Mouse (Mus musculus) kidney, adult 9 months (tissue): ENCODE results near the gene Lpcat1.

ENCODE experiments used
- DNase-seq: peaks from one replicate; pipeline ENCODE4 v3.0.0; 2022

Gene Lpcat1

DNA sequence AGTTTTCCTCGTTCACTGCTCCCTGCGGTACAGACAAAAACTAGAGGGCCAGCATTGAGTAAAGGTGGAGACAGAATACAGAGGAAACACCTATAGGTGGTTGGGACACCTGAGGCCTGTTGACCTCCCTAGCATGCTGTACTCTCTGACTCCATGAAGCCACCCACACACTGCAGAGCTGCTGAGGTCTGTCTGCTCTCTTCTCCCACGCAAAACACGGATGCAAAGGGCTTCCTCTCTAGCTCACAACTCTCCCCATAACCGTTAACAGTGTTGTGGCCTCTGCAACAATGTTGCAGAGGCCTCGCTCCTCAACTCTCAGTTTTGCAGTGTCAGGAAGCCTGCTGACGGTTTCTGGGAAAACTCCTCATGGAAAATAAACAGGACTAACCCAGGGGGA is 15.5 kb downstream of the Lpcat1 start:
- no peak for DNase-seq

DNA sequence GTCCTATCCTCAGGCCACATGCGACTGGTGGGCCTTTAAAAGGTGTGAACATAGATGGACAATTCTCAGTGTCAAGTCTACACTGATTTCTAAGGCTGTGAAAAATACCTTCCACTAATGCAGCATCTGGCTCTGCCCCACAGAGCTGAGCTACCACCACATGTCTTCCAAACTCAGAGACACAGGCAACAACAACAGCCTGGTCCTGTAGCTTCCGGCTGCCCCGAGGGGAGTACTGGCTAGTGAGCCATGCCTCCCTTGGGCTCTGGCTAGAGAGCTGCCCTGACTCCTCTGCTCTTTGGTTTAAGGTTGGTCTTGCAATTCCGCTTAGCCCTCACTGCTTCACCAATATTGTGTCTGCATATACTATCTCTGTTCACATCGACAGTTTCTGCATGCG is 16.3 kb downstream of the Lpcat1 start:
- DNase-seq: no peak

DNA sequence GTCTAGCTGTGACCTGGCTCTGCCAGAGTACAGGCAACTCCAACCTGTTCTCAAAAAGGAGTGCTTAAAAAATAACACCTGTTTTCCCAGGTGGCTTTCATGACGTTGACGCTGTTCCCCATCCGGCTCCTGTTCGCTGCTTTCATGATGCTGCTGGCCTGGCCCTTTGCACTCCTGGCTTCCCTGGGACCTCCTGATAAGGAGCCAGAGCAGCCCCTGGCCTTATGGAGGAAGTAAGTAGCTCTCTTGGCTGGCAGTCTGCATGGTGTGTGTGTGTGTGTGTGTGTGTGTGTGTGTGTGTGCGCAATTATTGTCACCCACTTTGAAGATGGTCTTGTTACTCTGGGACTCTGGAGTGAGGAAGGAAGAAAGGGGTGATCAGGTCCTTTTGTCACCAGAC is 17.2 kb downstream of the Lpcat1 start:
- no peak for DNase-seq

DNA sequence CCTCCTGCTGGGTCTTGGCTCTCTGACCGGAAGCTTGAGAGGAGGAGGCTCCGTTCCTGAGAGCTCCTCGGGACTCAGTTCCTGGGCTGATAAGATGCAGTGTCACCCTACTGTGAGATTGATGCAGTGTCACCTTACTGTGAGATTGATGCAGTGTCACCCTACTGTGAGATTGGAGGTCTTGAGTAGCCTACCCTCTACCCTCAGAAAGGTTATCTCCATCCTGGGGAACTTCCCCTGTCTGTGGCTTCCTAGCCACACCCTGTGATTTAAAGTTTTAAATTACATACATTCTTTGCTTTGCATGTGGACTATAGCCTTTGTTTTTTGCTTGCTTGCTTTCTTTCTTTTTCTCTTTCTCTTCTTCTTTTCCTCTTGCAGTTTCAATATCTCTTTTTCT is 21.1 kb downstream of the Lpcat1 start:
- DNase-seq: no peak

DNA sequence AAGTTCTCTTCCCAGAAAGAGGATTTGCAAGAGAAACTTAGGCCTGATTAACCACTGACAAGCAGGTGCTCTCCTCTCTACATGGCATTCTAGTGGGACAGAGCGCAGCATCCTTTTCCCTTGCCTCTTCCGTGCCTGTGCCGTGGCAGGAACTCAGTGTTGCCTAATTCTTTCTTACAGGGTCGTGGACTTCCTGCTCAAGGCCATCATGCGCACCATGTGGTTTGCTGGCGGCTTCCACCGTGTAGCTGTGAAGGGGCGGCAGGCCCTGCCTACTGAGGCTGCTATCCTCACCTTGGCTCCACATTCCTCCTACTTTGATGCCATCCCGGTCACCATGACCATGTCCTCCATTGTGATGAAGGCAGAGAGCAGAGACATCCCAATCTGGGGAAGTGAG is 21.7 kb downstream of the Lpcat1 start:
- DNase-seq: no peak

DNA sequence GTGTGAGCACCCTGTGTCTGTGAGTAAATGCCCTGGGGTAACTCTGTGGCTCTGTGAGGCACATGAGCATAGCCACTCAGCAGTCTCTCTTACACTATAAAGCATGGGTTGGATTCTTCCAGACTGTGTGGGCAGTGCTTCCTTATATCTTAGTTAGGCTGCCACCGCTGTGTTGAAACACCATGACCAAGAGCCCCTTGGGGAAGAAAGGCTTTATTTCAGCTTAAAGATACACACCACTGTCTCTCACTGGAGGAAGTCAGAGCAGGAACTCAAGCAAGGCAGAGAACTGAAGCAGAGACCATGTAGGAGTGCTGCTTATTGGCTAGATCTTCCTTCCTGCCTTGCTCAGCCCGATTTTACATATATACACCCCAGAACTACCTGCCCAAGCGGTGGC is 23.0 kb downstream of the Lpcat1 start:
- no peak for DNase-seq

DNA sequence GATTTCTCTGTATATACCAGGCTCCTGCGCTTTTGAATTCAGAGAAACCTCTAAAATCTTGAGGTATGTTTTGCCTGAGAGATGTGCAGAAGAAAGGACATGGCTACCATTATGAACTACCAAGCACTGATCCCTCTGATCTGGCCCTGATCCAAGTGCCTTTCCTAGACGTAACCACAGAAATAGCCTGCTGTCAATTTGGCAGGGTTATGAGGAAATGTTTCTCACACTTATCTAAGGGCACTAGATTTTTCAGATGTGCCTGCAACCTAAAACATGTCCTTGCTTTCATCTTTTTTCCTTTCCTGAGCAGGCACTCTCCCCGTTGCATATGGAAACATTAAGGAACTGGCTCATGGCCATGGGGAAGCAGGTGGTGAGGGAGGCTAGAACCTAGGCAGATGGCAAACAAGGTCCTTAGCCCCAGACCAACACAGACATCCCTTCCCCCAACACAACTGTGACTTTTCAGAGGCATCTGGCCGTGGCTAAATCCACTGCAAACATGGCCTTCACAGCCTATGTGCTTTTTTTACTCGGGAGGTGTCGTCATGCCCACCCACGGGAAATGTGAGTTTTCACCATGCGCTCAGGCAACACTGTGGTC is 23.7 kb downstream of the Lpcat1 start:
- no peak for DNase-seq

DNA sequence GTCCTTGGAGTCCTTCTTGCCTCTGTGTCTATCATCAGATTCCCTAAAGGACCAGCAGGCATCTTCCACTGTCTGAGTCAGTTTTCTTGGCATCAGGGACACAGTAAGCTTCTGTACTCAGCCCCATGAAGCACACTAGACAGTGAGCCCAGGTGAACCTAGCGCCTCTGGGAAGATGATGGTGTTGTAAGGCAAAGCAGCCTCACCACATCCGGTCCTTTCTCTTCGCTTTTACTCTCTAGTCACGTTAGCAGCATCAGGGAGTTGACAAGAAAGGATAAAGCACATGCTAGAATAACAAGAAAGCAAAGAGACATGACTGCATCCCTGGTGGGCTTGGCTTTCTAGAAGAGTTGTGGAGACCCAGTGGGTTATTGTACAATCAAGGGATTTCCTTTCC is 26.2 kb downstream of the Lpcat1 start:
- DNase-seq: no peak

DNA sequence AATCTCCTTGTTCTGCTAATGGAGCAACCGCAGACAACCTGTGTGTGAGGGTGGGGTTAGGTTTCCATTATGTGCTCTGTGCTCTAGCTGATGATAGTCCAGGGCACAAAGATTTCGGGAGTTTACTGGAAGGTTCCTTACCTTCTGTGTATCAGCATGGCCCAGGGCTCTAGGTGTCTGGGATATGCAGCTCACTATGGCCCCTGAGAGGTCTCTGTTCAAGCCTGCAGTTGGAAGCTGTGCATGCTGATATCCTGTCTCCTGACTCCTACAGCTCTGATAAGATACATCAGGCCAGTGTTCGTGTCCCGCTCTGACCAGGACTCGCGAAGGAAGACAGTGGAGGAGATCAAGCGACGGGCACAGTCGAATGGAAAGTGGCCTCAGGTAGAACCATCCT is 27.5 kb downstream of the Lpcat1 start:
- no peak for DNase-seq

DNA sequence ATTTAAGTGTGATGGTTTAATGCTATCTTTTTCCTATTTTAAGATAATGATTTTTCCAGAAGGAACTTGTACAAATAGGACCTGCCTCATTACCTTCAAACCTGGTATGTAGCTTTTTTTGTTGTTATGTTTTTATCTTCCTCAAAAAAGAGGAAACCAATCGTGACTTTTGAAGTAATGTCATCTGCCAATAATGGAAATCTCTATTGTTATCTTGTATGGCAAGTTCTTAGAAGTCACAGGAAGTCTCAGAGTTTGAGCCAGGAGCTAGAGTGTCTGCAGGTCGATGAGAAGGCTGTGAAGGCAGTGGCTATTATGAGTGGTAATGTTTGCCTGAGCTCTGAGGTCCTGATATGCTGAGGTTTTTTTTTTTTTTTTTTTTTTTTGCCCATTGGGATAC is 29.1 kb downstream of the Lpcat1 start:
- no peak for DNase-seq

DNA sequence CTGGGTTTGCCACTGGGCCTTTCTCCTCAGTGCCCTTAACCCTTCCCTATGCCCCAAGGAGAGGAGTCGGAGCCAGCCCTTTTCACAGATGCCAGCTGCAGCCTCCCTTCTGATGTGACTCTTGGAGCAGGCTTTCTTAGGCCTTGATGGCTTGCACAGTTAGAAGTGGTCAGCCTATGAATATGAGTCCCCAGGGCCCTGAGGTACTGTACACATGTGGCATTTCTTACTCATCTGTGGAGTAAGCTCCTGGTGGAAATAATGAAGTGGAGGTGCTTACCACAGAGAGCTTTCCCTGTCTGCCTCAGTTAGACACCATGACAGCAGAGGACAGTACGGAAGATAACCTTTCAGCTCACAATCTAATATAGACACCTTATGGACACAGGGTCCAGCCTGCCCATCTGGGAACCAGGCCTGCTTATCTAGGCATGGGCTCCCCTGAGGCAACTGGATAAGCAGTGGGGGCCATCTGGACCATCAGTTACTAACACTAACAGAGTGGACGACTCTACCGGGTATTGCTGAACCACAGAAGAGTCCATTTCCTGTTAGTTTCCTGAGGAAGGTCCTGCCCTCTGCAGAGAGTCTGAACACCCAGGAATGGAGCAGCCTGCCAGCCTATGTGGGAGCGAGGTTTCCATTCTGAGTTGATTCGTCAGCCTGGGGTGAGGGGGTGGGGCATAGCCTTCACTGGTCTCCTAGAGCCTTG is 33.1 kb downstream of the Lpcat1 start:
- peak; percentile 22 for DNase-seq

DNA sequence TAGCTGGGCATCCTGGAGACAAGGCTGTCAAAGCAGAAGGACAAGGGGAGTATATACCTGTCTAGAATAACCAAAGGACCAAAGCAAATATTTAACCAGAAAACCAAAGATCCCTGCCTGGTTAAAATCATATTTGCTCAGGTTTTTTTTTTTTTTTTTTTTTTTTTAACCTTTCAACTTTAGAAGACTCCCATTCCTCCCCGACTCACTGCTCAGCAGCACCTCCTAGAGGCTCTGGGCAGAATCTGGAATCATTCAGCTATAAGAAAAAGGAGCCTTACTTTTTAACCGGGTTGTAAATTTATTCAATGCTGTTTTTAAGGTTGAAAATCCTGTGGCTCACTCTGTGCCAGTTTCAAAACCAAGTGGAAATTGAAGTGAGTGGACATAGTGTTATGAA is 35.7 kb downstream of the Lpcat1 start:
- no peak for DNase-seq

DNA sequence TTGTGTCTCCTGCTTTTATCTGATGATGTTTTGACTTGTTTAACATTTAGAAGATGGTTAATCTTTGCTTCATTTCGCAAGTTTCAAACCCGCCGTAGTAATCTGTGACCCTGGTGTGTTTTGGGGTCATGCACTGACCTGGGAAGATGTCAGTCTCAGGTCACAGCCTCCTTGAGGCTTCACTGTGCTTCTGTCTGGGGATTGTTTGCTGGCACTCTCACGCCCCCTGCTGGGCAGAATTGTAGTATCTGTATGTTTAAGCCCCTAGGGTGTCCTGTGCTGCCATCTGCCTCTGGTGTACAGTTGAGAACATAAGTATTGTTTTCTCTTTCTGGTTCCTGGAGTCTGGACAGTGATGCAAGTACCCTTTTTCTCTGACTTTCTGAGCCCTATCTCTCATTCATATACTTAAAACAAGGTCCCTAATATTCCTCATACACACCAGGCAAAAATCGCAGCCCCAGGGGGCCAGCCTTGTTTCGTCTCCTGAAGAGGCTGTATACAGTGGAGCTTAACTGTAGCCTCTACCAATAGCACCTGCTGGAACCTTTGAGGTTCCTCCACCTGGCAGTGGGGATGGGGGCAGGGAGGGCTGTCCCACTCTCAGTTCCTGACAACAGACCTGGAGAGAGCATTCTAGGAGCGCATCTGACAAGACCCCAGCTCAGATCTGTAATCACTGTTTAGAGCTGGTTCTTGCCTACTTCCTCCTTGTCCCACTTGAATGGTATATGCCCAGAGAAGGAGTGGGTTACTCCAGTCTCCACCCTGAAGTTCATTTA is 38.9 kb downstream of the Lpcat1 start:
- DNase-seq: peak; percentile 86

DNA sequence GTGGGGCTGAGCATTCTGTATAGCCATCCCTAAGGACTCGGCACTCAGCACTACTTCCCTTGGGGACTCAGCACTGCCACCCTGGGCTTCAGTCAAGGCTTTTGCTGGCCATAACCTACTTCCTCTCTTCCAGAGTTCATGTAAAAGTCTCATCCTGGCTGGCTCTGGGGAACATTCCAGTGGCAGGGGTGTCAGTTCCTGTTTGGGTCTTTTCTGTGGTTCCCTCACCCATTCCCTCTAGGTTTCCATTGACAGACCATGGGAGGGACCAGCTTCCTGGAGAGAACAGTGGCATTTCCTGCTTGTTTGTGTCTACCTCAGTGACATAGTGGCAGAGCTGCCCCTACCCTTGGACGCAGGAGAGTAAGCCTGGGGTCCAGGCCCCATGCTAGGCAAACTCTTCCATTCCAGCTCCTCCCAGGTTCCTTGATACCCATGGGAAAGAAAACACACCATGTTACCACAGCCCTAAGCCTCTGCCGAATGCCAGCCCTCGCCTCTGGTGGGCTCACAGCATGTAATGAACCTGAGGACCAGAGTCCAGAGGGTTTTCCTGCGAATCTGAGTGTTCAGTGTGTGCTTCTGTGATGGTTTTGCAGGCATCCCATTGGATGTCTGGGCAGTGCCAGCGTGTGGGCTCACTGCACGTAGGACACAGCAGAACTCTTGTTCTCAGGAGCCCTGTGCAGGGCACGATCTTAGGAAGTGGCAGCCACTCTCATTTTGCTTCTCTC is 42.0 kb downstream of the Lpcat1 start:
- peak; percentile 55 for DNase-seq

DNA sequence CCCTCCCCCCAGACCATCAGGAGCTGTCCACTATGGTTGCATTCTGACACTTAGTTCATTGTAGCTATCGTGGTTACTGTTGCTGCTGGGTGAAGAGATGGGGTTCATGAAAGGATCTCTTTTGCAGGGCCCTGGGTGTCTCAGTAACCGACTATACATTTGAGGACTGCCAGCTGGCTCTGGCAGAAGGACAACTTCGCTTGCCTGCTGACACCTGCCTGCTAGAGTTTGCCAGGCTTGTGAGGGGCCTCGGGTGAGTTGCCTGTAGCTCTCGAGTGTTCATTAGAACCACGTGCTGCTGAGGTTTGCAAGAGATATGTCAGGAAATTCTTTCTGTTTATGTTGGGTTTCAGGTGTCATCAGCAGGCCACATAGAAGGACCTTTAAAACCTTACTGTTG is 42.9 kb downstream of the Lpcat1 start:
- no peak for DNase-seq

DNA sequence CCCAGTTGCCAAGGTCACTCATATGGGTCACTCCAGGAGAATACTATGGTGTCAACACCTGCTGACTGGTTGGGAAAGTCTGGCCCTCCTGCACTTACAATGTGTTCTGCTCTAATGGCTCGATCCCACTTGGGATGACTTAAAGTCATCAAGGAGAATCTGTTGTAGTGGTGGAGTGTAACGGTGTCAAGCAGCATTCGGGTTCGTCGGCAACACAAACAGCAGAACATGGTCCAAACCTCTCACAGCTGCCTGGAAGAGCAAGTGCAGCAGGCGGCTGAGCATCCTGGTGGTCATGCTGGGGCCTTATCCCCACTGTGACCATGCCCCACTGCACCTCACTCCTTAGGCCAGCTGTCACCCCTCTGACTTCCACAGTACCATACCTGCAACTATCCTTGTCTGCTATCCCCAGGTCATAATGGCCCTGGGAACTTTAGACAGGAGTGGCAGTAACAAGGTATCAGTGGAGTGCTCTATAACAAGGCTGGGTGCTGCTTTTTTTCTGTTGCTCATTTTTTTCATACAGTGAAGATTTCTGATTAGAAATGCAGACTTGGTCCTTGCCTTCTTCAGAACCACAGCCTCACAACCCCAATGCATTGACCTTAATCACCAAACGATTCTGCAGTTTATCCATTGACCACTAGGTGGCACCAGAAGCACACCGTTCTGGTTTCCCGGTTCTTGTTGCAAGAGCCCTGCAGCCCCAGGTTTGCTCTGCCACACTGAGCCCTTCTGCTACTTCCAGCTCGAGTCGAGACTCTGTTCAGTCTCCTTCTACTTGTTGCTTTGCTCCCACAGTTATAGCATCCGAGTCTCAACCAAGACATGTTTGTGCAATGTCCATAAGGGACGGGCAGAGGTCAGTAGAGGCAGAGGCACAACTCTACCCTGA is 46.0 kb downstream of the Lpcat1 start:
- DNase-seq: peak; percentile 88

DNA sequence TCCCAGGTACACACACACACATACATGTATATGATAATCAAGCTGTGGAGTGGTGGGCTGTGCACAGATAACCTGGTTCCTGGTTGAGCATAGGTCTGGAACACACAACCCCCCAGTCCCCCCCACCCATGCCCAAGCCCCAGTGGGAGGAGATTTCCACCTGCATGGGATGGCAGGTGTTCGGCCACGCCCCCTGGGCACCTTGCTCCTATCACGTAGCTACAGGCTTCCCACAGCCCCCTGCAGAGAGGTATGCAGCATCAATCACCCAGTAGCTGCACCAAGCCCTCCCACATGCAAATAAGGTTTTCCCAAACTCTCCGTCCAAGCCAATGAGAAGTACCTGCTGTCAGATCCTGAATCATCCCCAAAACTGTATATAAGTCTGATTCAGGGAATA is 49.9 kb downstream of the Lpcat1 start:
- no peak for DNase-seq

DNA sequence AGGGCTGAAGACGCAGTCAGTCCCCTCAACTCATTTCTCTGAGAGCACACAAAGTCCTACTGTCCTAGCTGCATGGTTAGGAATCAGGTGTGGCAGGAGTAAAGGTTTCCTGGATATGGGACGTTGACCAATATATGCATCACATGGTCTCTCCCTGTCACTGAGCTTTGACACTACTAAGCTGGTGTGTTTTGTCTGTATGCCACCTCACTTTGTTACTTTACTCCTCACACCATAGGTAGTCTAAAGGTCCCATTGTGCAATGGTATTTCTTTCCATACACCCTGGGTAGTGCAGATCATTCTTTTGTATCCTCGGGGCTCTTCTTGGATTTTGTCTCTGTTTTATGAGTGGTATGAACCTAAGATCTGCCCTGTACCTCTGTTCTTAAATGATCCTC is 66.7 kb downstream of the Lpcat1 start:
- no peak for DNase-seq

DNA sequence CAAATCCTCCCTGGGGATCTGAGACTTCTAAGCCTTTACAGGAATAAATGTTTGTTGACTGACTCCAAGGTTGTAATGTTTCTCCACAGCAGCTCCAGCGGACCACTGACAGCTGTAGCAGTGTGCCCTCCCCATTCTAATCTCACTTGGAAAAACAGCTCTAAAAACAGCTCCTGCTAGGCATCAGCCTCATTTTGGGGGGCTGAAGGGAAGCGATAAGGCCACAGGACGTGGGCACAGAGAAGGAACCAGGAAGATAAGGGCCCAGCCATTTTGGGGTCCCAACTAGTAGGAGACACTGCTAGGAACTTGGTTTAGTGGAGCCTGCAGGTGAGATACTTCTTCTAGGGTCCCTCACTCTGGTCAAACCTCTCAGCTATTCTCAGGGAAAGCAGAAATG is 68.3 kb downstream of the Lpcat1 start:
- no peak for DNase-seq

DNA sequence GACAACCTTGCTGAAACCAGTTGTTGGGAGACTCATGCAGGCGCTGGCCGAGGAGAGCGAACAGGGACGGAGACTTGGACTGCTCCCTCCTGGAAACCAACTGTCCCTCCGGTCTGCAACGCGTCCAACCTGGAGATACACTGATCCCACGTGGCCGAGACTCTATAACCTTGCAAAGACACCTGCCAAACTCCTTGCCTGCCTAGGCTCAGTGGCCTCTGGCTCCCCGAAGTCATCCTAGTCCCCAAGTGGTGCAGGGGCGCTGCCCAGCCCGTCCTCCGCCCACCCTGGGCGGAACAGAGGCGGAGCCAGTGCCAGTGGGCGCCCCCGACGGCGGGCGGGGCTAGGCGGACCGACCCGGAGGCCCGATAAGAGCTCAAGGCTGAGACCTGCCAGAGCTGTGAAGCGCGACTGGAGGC is 69.4 kb downstream of the Lpcat1 start, which contains the start of gene Slc6a3:
Gene Slc6a3, plus strand, starts transcription at position 345 of the 419 bp plus-strand sequence.
- DNase-seq: peak; percentile 38

DNA sequence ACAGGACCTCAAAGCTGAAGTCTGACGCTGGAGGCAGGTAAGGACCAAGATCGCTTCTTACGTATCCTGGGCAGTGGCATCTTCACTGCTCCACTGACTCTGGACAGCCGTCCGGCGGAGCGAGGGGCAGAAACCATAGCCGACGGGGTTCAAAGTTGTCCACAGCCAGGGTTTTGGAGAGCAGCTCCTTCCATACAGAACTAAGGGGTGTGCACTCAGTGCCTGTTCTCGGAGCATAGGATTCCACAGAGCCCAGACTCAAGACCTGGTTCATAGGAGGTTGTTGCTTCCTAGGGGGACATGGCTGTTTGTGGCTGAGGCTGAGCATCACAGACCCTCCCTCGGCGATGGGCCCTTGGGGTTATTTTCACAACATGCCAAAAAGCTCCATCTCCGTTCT is 69.8 kb downstream of the Lpcat1 start:
- DNase-seq: no peak

DNA sequence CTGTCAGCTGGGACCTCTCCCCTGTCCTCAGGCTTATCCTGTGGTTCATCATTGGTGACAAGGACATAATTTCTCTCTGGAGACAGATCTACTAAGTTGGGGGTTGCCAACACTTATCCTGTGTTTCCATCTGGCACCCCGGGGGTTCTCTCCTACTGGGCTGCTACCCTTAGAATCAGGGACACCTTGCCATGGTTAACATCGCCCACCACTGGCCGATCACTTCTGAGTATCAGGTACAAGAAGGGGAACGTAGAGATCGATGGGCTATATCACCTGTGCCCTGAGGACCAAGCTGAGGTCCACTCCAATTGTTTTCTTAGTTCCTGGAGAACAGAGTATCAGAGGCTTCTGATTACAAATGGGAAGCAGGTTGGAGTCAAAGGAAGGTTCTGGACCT is 97.2 kb downstream of the Lpcat1 start:
- no peak for DNase-seq
